Mouse (Mus musculus) erythroblast, embryonic 14.5 days (primary cell): ENCODE results near the gene Ddx43.

Source experiments
- GATA1 ChIP-seq: IDR thresholded peaks from 2 replicates; pipeline ENCODE4 v1.6.1; 2012; ENCODE audit warnings: low read length, inconsistent platforms, mixed read lengths
- TAL1 ChIP-seq: IDR thresholded peaks from 3 replicates; pipeline ENCODE4 v1.6.1; 2012; ENCODE audit warnings: low read length, inconsistent platforms, mixed read lengths

DNA sequence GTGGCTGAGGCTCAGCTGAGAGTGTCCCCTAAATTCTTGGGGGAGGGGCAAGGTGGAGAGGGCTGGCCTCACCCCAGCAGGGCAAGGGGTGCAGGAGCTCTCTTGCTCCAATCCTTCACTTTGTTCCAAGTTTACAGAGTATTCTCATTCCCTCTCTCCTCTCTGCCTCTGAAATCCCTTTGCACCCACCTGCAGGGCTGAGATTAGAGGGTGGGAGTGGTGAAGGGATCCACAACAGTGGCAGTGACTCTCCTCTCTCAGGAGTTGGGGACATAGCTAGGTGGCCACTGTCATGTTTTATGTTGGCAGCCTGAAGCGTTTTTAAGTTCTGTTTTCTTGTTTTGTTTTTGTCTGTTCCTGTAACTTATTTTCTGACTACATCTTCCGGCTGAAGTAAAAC, 34.0 kb downstream of the Ddx43 start:
- TF ChIP-seq GATA1: no peak
- TF ChIP-seq TAL1: no peak
